Mouse (Mus musculus): ENCODE measurements around the gene Col27a1. TPM values are rescaled to one million over a fixed set of nuclear protein-coding genes. Genes with fewer than 3 reads are reported as not detected.

The Col27a1 gene
- polyA plus RNA-seq, 1 experiment: 0.13 TPM

DNA sequence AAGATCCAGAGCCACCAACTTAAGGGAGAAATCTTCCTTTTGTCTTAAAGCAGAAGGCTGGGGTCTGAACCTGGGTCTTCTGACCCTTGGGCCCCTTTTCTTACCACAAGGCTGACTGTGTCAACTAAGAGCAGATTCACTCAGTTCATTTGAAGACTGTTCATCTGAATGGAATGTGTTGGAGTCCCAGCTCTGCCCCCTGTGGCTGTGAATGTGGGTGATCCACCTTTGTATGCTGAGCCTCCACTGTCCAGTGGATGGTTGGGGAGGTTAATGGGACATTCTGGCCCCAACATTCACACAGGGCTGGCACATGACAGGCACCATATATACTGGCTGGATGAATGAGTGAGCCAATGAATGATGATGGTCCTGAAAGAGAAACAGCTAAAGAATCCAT is 34.2 kb downstream of the Col27a1 start:
- Histone ChIP-seq H3K27me3 (ENCODE audit: control insufficient read depth, insufficient read depth, insufficient read length) (peaks cover 28% of the 10 kb centered on the region), H3K4me2 (ENCODE audit: low read depth) (no peak overlapping the region), H3K4me3 (no peak overlapping the region), H3K79me2 (ENCODE audit: control insufficient read depth, insufficient read depth) (no peaks in the 10 kb centered on the region), H3ac (ENCODE audit: control insufficient read depth, insufficient read length) (no peak overlapping the region), H3K36me3 (ENCODE audit: control insufficient read depth, insufficient read depth) (no peaks in the 10 kb centered on the region)
- TF ChIP-seq USF1 (IDR thresholded peaks at IDR 0.05; ENCODE audit: low read depth): no peak
- no peak for TF ChIP-seq REST (IDR thresholded peaks at IDR 0.05; ENCODE audit: insufficient read depth, insufficient read length)
- no peak for TF ChIP-seq MAX (IDR thresholded peaks at IDR 0.05; ENCODE audit: low read depth)
- TF ChIP-seq E2F4 (IDR thresholded peaks at IDR 0.05; ENCODE audit: insufficient read depth): no peak
- no peak for TF ChIP-seq POLR2AphosphoS2 (IDR thresholded peaks at IDR 0.05; ENCODE audit: insufficient read length, low read depth)
- no peak for TF ChIP-seq TCF12 (IDR thresholded peaks at IDR 0.05; ENCODE audit: insufficient read depth, poor library complexity, severe bottlenecking)
- TF ChIP-seq CEBPB (IDR thresholded peaks at IDR 0.05; ENCODE audit: insufficient read depth, poor library complexity, severe bottlenecking): no peak

GRCm38 (mm10) chr4:63248951-63249350 is 35.1 kb downstream of the Col27a1 start:
- no peak overlapping the region for H3K4me2 ChIP-seq (ENCODE audit: low read depth)
- no peak overlapping the region for H3K4me3 ChIP-seq
- no peaks in the 10 kb centered on the region for H3K36me3 ChIP-seq (ENCODE audit: control insufficient read depth, insufficient read depth)
- H3K79me2 ChIP-seq (ENCODE audit: control insufficient read depth, insufficient read depth): no peaks in the 10 kb centered on the region
- peaks cover 23% of the 10 kb centered on the region for H3K27me3 ChIP-seq (ENCODE audit: control insufficient read depth, insufficient read depth, insufficient read length)
- TF ChIP-seq POLR2AphosphoS2 (IDR thresholded peaks at IDR 0.05; ENCODE audit: insufficient read length, low read depth) (no peak), CEBPB (IDR thresholded peaks at IDR 0.05; ENCODE audit: insufficient read depth, poor library complexity, severe bottlenecking) (no peak), REST (IDR thresholded peaks at IDR 0.05; ENCODE audit: insufficient read depth, insufficient read length) (no peak), POLR2A (IDR thresholded peaks at IDR 0.05; ENCODE audit: insufficient read length, low read depth) (no peak), TCF12 (IDR thresholded peaks at IDR 0.05; ENCODE audit: insufficient read depth, poor library complexity, severe bottlenecking) (no peak)
- no peak overlapping the region for H3ac ChIP-seq (ENCODE audit: control insufficient read depth, insufficient read length)

DNA sequence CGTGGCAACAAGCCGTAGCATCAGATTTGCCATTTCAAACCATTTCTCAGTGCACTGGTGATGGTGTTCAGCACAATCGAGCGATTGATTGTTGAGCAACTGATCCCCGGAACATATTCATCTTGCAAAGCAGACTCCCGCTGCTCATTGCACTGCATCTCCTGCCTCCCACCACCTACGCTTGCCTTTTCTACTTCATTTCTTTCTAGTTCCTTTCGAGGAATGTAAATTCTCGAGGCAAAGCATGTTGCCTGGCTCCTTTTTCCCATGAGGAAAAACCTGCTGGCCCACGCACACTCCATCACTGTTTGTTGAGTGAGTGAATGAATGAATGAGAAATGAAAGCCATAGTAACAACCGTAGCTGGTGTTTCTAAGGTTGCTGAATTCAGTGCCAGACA is 38.0 kb downstream of the Col27a1 start:
- no peaks in the 10 kb centered on the region for H3K79me2 ChIP-seq (ENCODE audit: control insufficient read depth, insufficient read depth)
- TF ChIP-seq SRF (IDR thresholded peaks at IDR 0.05; ENCODE audit: control insufficient read depth, insufficient read length, low read depth) (no peak), TCF3 (IDR thresholded peaks at IDR 0.05; ENCODE audit: insufficient read length, low read depth) (no peak), E2F4 (IDR thresholded peaks at IDR 0.05; ENCODE audit: insufficient read depth) (no peak), TCF12 (IDR thresholded peaks at IDR 0.05; ENCODE audit: insufficient read depth, poor library complexity, severe bottlenecking) (no peak), USF1 (IDR thresholded peaks at IDR 0.05; ENCODE audit: low read depth) (no peak), CEBPB (IDR thresholded peaks at IDR 0.05; ENCODE audit: insufficient read depth, poor library complexity, severe bottlenecking) (no peak), MAX (IDR thresholded peaks at IDR 0.05; ENCODE audit: low read depth) (no peak), MYOG (IDR thresholded peaks at IDR 0.05; ENCODE audit: control insufficient read depth in 1 of 3, insufficient read depth in 1 of 3, insufficient read length in 2 of 3, low read depth in 2 of 3) (no peak), REST (IDR thresholded peaks at IDR 0.05; ENCODE audit: insufficient read depth, insufficient read length) (no peak), POLR2A (IDR thresholded peaks at IDR 0.05; ENCODE audit: insufficient read length, low read depth) (no peak), POLR2AphosphoS2 (IDR thresholded peaks at IDR 0.05; ENCODE audit: insufficient read length, low read depth) (no peak), MYOD1 (IDR thresholded peaks at IDR 0.05; ENCODE audit: control insufficient read depth in 1 of 3, insufficient read length in 2 of 3, low read depth in 2 of 3) (no peak)
- peaks cover 19% of the 10 kb centered on the region for H3K27me3 ChIP-seq (ENCODE audit: control insufficient read depth, insufficient read depth, insufficient read length)
- no peak overlapping the region for H3K4me2 ChIP-seq (ENCODE audit: low read depth)
- no peak overlapping the region for H3K4me3 ChIP-seq
- no peaks in the 10 kb centered on the region for H3K36me3 ChIP-seq (ENCODE audit: control insufficient read depth, insufficient read depth)
- H3ac ChIP-seq (ENCODE audit: control insufficient read depth, insufficient read length): no peak overlapping the region

DNA sequence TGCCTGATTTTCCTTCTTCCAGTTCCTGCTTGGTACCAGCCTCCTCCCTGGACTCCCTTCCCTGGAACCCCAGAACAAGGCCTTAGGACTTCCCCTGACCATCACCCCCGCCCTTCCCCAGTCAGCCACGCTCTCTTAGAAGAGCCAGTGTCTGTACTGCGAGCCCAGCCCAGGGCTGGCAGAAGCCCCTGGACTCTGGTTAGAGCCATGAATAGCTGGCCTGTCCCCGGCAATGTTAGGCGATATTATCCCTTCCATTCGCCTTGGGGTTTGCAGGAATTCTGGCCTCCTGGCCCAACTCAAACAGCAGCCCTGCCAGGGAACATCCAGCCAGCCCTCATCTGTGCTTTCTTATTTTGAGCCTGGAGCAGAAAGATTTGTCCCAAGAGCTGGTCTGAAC is 39.9 kb downstream of the Col27a1 start:
- Histone ChIP-seq H3K4me2 (ENCODE audit: low read depth) (no peak overlapping the region), H3K4me3 (no peak overlapping the region), H3K27me3 (ENCODE audit: control insufficient read depth, insufficient read depth, insufficient read length) (peaks cover 35% of the 10 kb centered on the region), H3K79me2 (ENCODE audit: control insufficient read depth, insufficient read depth) (no peaks in the 10 kb centered on the region), H3K36me3 (ENCODE audit: control insufficient read depth, insufficient read depth) (no peaks in the 10 kb centered on the region), H3ac (ENCODE audit: control insufficient read depth, insufficient read length) (no peak overlapping the region)
- TF ChIP-seq MYOD1 (IDR thresholded peaks at IDR 0.05; ENCODE audit: control insufficient read depth in 1 of 3, insufficient read length in 2 of 3, low read depth in 2 of 3) (no peak), POLR2AphosphoS2 (IDR thresholded peaks at IDR 0.05; ENCODE audit: insufficient read length, low read depth) (no peak), REST (IDR thresholded peaks at IDR 0.05; ENCODE audit: insufficient read depth, insufficient read length) (no peak), POLR2A (IDR thresholded peaks at IDR 0.05; ENCODE audit: insufficient read length, low read depth) (no peak), TCF12 (IDR thresholded peaks at IDR 0.05; ENCODE audit: insufficient read depth, poor library complexity, severe bottlenecking) (no peak), SRF (IDR thresholded peaks at IDR 0.05; ENCODE audit: control insufficient read depth, insufficient read length, low read depth) (no peak)

DNA sequence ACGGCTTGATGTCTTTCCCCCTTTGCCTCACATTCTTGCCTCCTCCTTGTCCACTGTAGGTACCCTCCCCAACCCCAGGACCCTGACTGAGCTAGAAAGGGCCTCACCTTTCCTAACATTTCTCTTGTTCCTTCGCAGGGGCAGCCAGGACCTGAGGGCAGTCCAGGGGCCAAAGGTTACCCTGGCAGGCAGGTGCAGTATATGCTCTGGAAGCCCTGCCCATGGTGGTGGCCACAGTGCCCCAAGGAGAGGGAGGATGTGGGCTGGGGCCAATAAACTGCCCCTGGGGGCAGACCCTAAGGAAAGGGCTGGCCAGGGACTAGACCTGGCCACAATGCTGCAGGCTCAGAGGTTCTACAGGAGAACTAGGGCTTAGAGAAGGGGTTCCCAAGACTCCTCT is 40.3 kb downstream of the Col27a1 start:
- Histone ChIP-seq H3K79me2 (ENCODE audit: control insufficient read depth, insufficient read depth) (no peaks in the 10 kb centered on the region), H3ac (ENCODE audit: control insufficient read depth, insufficient read length) (no peak overlapping the region), H3K4me3 (no peak overlapping the region), H3K36me3 (ENCODE audit: control insufficient read depth, insufficient read depth) (no peaks in the 10 kb centered on the region), H3K27me3 (ENCODE audit: control insufficient read depth, insufficient read depth, insufficient read length) (peaks cover 35% of the 10 kb centered on the region), H3K4me2 (ENCODE audit: low read depth) (no peak overlapping the region)
- TF ChIP-seq MYOD1 (IDR thresholded peaks at IDR 0.05; ENCODE audit: control insufficient read depth in 1 of 3, insufficient read length in 2 of 3, low read depth in 2 of 3) (no peak), TCF3 (IDR thresholded peaks at IDR 0.05; ENCODE audit: insufficient read length, low read depth) (no peak), MAX (IDR thresholded peaks at IDR 0.05; ENCODE audit: low read depth) (no peak), POLR2A (IDR thresholded peaks at IDR 0.05; ENCODE audit: insufficient read length, low read depth) (no peak)
